Mouse (Mus musculus): ENCODE data around the gene Sohlh2.

DNA sequence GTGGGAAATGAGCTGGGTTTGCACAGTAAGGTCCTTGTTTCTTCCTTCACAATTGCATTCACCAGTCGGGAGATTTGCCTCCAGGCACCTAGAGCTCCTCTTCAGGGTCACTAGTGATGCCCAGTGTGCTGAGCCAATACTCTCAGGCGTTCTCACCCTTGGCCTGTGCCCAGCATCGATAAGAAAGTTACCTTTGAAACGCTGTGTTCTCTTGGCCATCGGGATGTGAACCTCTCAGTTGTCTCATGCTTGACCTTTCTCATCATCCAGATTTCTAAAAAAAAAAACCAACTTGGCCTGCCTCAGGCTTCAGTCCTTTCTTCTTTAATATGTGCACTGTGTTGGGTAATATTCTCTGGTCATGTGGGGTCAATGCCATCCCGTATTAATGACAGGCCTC lies 35.4 kb upstream of the Sohlh2 start:
- TF ChIP-seq GATA1 (IDR thresholded peaks at IDR 0.05; ENCODE audit: borderline replicate concordance, low read length) = no peak
- no peak for TF ChIP-seq CTCF (IDR thresholded peaks at IDR 0.05; ENCODE audit: low read depth, low read length)

All from G1E (cell line).